Mouse (Mus musculus) C2C12 (cell line): ENCODE measurements around the gene Clstn1.

Experiments
- CEBPB ChIP-seq: IDR thresholded peaks from one replicate; pipeline ENCODE4 v1.6.1; 2011; ENCODE audit warnings: low read depth, mild to moderate bottlenecking, control low read depth, moderate library complexity
- CTCF ChIP-seq: IDR thresholded peaks from one replicate; pipeline ENCODE4 v1.5.1; 2011; ENCODE audit not compliant: control insufficient read depth, insufficient read depth, insufficient read length
- MAX ChIP-seq: IDR thresholded peaks from one replicate; pipeline ENCODE4 v1.6.1; 2011; ENCODE audit warnings: mild to moderate bottlenecking, control low read depth
- MYOD1 ChIP-seq: IDR thresholded peaks from one replicate; pipeline ENCODE4 v1.6.1; 2011; ENCODE audit warnings: low read depth; ENCODE audit not compliant: control insufficient read depth, insufficient read length
- MYOG ChIP-seq: IDR thresholded peaks from one replicate; pipeline ENCODE4 v1.6.1; 2011; ENCODE audit not compliant: control insufficient read depth, insufficient read length; ENCODE audit errors: extremely low read depth

DNA sequence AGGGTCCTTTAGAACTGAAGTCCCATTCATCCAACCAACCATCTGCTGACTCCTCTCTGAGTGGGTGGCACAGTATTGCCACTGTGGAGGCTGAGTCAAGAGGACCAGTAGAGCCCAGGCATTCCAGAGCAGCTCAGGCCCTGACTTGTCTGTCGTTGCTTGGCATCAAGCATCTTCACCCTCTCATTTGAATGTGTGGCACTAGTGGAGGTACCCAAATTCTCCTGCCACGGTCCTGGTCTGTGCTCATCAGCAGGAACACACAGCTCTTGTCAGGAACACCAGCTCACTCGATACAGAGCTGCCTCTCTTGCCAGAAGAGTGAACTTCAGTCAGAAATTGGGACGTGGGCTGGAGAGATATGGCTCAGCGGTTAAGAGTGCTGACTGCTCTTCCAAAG, 37.4 kb downstream of the Clstn1 start:
- TF ChIP-seq CTCF = no peak
- TF ChIP-seq MYOD1 = no peak
- no peak for TF ChIP-seq MYOG
- no peak for TF ChIP-seq MAX
- no peak for TF ChIP-seq CEBPB
